Mouse (Mus musculus): ENCODE results near the gene Vat1l. TPM values are rescaled to one million over a fixed set of nuclear protein-coding genes. Genes with fewer than 3 reads are reported as not detected.

The Vat1l gene
- polyA plus RNA-seq, 1 experiment from 2014 or later: 2.0 TPM

DNA sequence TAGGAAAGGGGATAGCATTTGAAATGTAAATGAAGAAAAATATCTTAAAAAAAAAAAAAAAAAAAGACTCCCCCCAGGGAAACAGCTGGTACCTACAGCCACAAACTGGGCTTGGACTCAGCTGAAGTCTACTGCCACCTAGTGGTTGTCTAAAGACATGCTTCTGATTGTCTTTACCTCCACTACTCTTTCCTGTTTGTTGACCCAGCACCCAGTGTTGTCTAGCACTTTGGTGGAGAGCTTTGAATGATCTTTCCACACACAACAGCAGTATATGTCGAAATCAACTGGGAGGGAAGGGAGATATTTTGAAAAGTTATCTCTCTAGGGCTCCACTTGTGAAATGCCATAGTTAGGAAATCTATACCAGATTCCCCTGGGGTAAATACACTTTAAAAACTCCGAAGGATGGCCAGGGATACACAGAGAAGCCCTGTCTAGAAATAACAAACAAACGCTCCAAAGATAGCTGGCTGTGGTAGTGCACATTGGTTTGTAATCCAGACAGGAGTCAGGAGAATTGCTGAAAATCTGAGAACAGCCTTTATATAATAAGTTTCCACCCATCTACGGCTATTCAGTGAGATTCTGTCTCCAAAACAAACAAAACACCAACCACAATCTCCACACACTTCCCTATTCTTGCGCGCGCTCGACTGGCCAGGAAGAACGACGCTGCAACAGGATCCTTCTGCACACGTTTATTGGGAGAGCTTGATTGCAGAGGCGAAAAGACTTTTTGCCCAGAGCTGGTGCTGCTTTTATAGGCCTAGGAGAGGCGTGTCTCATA, 185.2 kb downstream of the Vat1l start:
- no peak for ATAC-seq (ENCODE audit: low FRiP score, low TSS enrichment)
- DNase-seq (ENCODE audit: low spot score): no peak
- Histone ChIP-seq H3K27me3 (ENCODE audit: control insufficient read depth, insufficient read depth, low read length) (no peaks in the 10 kb centered on the region), H3K4me2 (replicated peaks; ENCODE audit: low read depth) (no peak overlapping the region), H3K9me3 (ENCODE audit: control insufficient read depth, low read length) (no peaks in the 10 kb centered on the region), H3K9ac (ENCODE audit: low read length) (no peak overlapping the region), H3K4me3 (ENCODE audit: low read depth, low read length) (no peak overlapping the region), H3K36me3 (ENCODE audit: control insufficient read depth, insufficient read depth, low read length) (no peaks in the 10 kb centered on the region), H3K27ac (replicated peaks) (no peak overlapping the region), H3K4me1 (replicated peaks; ENCODE audit: control insufficient read depth, insufficient read depth) (no peaks in the 10 kb centered on the region)
- whole genome bisulfite sequencing: 90% methylated on average over 11 of the region's 13 CpGs
- no peak for TF ChIP-seq EP300 (optimal IDR thresholded peaks at IDR 0.05)
- TF ChIP-seq CTCF (IDR thresholded peaks at IDR 0.05; ENCODE audit: low read depth): peak; percentile 69

DNA sequence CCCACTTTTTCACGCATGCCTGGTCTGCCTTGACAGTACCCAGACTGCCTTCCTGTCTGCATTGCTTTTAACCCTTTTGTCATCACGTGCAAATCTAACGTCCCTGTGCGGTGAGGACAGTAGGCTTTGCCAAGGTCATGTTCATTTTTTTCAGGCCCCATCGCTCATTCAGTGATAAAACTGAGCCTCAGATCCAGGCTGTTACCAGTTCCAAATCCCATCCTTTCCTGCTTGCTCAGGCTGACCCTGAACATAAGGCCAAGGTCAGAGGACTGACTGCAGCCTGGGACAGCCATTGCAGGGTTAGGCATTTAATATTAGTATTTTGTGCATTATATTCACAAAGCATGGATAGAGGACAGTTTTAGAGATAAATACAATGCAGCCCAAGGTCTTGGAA, 192.9 kb downstream of the Vat1l start:
- WGBS: 90% methylated on average over 5 of the region's 5 CpGs
- no peak for TF ChIP-seq CTCF (IDR thresholded peaks at IDR 0.05; ENCODE audit: low read depth)
- TF ChIP-seq EP300 (optimal IDR thresholded peaks at IDR 0.05): no peak
- H3K4me1 ChIP-seq (replicated peaks; ENCODE audit: control insufficient read depth, insufficient read depth): no peaks in the 10 kb centered on the region
- no peak overlapping the region for H3K4me3 ChIP-seq (ENCODE audit: low read depth, low read length)
- no peak for DNase-seq (ENCODE audit: low spot score)
- no peak overlapping the region for H3K4me2 ChIP-seq (replicated peaks; ENCODE audit: low read depth)
- H3K9ac ChIP-seq (ENCODE audit: low read length): no peak overlapping the region
- no peaks in the 10 kb centered on the region for H3K27me3 ChIP-seq (ENCODE audit: control insufficient read depth, insufficient read depth, low read length)
- no peaks in the 10 kb centered on the region for H3K36me3 ChIP-seq (ENCODE audit: control insufficient read depth, insufficient read depth, low read length)
- no peak for ATAC-seq (ENCODE audit: low FRiP score, low TSS enrichment)
- no peak overlapping the region for H3K27ac ChIP-seq (replicated peaks)
- H3K9me3 ChIP-seq (ENCODE audit: control insufficient read depth, low read length): no peaks in the 10 kb centered on the region

DNA sequence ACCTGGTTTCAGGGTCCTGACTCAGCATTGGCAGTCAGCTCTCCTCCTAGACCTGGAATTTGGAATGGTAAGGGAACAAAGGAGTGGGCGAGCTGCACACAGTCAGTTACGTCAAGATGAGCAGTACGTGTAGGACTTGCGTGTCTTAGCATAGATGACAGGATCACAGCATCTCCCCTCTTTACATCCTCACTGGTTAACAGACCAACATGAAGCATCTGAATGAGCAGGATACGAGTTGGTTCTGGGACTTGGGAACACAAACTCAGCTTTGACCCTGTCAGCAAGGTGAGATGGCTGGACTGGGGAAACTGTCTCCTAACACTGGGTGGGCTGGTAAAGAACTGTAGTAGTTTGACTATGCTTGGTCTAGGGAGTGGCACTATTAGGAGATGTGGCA, 193.9 kb downstream of the Vat1l start:
- 93% methylated on average over 5 of the region's 5 CpGs for WGBS
- ATAC-seq (ENCODE audit: low FRiP score, low TSS enrichment) (no peak), DNase-seq (ENCODE audit: low spot score) (no peak)
- Histone ChIP-seq H3K4me1 (replicated peaks; ENCODE audit: control insufficient read depth, insufficient read depth) (no peaks in the 10 kb centered on the region), H3K4me2 (replicated peaks; ENCODE audit: low read depth) (no peak overlapping the region), H3K27ac (replicated peaks) (no peak overlapping the region), H3K9ac (ENCODE audit: low read length) (no peak overlapping the region), H3K36me3 (ENCODE audit: control insufficient read depth, insufficient read depth, low read length) (no peaks in the 10 kb centered on the region), H3K27me3 (ENCODE audit: control insufficient read depth, insufficient read depth, low read length) (no peaks in the 10 kb centered on the region), H3K4me3 (ENCODE audit: low read depth, low read length) (no peak overlapping the region), H3K9me3 (ENCODE audit: control insufficient read depth, low read length) (no peaks in the 10 kb centered on the region)
- TF ChIP-seq EP300 (optimal IDR thresholded peaks at IDR 0.05): no peak
- TF ChIP-seq CTCF (IDR thresholded peaks at IDR 0.05; ENCODE audit: low read depth): no peak

DNA sequence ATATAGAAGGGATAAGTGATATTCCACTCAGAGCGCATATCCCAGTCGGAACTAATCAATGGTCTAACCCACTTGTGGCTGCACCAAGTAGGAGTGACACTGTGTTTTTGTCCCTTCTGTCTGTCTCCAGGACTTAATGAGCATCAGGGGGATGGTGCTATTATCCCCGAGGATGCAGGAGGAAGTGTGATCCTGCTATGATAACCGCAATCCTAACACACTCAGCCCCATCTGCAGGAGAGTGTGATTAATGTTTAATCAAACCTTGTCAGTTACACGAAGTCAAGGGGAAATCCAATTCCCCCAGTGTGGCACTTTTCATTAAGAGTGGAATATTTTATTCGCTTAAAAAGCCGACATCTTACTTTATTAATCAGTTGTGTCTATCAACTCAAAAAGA, 196.3 kb downstream of the Vat1l start:
- WGBS: 63% methylated on average over 7 of the region's 7 CpGs
- no peak for ATAC-seq (ENCODE audit: low FRiP score, low TSS enrichment)
- Histone ChIP-seq H3K9ac (ENCODE audit: low read length) (no peak overlapping the region), H3K9me3 (ENCODE audit: control insufficient read depth, low read length) (no peaks in the 10 kb centered on the region), H3K36me3 (ENCODE audit: control insufficient read depth, insufficient read depth, low read length) (no peaks in the 10 kb centered on the region), H3K4me2 (replicated peaks; ENCODE audit: low read depth) (no peak overlapping the region), H3K4me3 (ENCODE audit: low read depth, low read length) (no peak overlapping the region), H3K27ac (replicated peaks) (no peak overlapping the region), H3K27me3 (ENCODE audit: control insufficient read depth, insufficient read depth, low read length) (no peaks in the 10 kb centered on the region), H3K4me1 (replicated peaks; ENCODE audit: control insufficient read depth, insufficient read depth) (no peaks in the 10 kb centered on the region)
- no peak for DNase-seq (ENCODE audit: low spot score)
- no peak for TF ChIP-seq EP300 (optimal IDR thresholded peaks at IDR 0.05)
- TF ChIP-seq CTCF (IDR thresholded peaks at IDR 0.05; ENCODE audit: low read depth): no peak

DNA sequence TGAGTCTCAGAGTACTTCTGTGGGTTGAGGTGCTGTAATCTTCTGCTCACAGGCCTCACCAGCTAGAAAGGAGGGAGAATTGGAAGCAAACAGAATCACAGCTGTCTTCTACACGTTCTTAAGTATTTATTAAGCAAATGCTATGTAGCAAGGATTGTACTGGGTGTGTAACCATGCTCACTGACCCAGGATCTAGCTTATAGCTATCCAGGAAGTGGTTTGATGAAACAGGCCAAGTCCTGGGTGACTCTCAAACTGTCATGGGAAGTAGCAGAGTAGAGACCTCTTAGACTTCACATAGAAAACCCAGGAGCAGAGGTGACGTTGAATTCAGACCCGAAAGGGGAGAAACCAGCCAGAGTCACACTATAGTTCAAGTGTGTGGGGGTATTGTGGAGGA, 206.0 kb downstream of the Vat1l start:
- ATAC-seq (ENCODE audit: low FRiP score, low TSS enrichment): no peak
- WGBS: 67% methylated on average over 3 of the region's 3 CpGs
- no peaks in the 10 kb centered on the region for H3K27me3 ChIP-seq (ENCODE audit: control insufficient read depth, insufficient read depth, low read length)

DNA sequence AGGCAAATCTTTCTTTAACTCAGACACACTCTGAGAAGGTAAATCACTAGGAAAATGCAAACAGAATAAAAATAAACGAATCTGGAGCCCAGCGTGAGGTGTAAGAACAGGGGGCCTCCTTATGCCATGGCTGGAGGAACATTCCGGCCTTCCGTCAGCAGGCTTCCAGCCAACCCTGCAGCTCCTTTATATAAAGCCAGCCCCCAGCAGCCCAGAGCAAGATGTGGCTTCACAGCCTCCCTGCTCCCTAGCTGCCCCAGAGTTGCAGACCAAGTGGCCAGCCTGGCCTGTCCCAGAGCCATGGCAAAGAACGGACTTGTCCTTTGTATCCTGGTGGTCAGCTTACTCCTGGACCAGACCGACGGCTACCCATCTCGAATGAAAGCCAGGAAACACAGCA, 212.4 kb downstream of the Vat1l start, which contains the start of gene Clec3a:
Gene Clec3a, plus strand, starts transcription at position 301 of the 400 bp plus-strand sequence.
- TF ChIP-seq EP300 (optimal IDR thresholded peaks at IDR 0.05) (no peak), CTCF (IDR thresholded peaks at IDR 0.05; ENCODE audit: low read depth) (no peak)
- DNase-seq (ENCODE audit: low spot score) (no peak), ATAC-seq (ENCODE audit: low FRiP score, low TSS enrichment) (no peak)
- 62% methylated on average over 8 of the region's 8 CpGs for WGBS
- Histone ChIP-seq H3K9ac (ENCODE audit: low read length) (no peak within 1 kb of the TSS), H3K4me3 (ENCODE audit: low read depth, low read length) (no peak within 1 kb of the TSS), H3K36me3 (ENCODE audit: control insufficient read depth, insufficient read depth, low read length) (no peaks in the 10 kb centered on the region), H3K4me1 (replicated peaks; ENCODE audit: control insufficient read depth, insufficient read depth) (no peaks in the 10 kb centered on the region), H3K9me3 (ENCODE audit: control insufficient read depth, low read length) (no peaks in the 10 kb centered on the region), H3K4me2 (replicated peaks; ENCODE audit: low read depth) (no peak within 1 kb of the TSS), H3K27ac (replicated peaks) (no peak within 1 kb of the TSS), H3K27me3 (ENCODE audit: control insufficient read depth, insufficient read depth, low read length) (no peaks in the 10 kb centered on the region)

More for the DNA sequence above, 206.0 kb downstream of the Vat1l start:
- Histone ChIP-seq H3K36me3 (ENCODE audit: control insufficient read depth, insufficient read depth, low read length) (no peaks in the 10 kb centered on the region), H3K4me2 (replicated peaks; ENCODE audit: low read depth) (no peak overlapping the region), H3K4me3 (ENCODE audit: low read depth, low read length) (no peak overlapping the region), H3K27ac (replicated peaks) (no peak overlapping the region), H3K4me1 (replicated peaks; ENCODE audit: control insufficient read depth, insufficient read depth) (no peaks in the 10 kb centered on the region), H3K9ac (ENCODE audit: low read length) (no peak overlapping the region), H3K9me3 (ENCODE audit: control insufficient read depth, low read length) (no peaks in the 10 kb centered on the region)
- TF ChIP-seq CTCF (IDR thresholded peaks at IDR 0.05; ENCODE audit: low read depth): no peak
- no peak for TF ChIP-seq EP300 (optimal IDR thresholded peaks at IDR 0.05)
- no peak for DNase-seq (ENCODE audit: low spot score)
